Mouse (Mus musculus) induced T-regulatory cell, adult 2 months (primary cell): ENCODE measurements around the gene Gadd45b.

Experiments used
- DNase-seq: peaks from one replicate; pipeline ENCODE4 v3.0.0-alpha.2; 2012; ENCODE audit warnings: low read depth

The Gadd45b gene

DNA sequence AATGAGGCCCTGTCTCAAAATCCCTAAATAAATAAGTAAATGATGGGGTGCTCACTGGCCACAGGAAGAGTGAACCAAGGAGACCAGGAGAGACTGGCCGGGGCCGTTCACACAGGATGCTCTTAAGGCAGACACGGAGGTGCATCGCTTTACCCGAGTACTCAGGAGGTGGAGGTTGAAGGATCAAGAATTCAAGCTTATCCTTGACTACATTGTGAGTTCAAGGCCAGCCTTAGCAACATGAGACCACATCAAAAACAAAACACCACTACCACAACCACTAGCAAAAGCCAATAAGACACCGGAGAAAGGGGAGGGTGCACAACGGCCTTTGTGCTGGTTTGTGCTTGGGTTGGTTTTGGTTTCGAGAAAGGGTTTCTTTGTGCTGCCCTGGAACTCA lies 26.5 kb downstream of the Gadd45b start:
- DNase-seq: peak; percentile 81

DNA sequence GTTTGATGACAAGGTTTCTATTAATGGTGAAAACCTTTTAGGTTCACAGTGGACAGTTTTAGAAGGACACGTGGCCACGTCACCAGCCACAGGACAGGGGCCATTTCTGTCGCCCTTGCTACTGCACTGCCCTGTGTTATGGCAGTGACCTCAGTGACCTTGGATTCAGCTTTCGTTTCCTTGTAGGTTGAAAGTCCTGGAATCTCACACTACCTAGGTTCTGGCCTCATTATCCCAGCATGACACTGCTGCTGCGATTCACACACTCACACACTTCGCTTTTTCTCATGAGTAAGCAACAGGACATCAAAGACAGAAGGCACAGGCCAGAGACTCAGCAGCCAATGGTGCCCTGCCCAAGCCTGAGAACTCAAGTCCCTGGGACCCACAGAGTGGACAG lies 27.0 kb downstream of the Gadd45b start:
- no peak for DNase-seq

DNA sequence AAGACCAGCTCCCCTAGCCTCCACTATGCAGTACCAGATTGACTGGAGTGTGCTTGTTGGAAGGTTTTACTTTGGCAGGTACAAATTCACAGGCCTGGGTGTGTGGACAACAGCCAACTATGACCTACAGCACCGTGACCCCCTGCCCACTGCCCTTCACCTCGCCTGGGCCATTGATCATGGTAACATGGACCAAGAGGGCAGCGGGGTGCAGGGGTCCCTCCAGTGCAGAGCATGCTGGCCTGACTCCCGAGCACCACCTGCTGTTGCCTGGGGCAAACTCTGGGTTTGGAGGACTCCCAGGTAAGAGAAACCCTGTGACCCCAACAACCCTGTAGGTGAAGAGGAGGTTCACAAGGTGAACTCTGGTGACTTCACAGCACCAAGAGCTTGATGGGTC lies 27.9 kb downstream of the Gadd45b start:
- no peak for DNase-seq

DNA sequence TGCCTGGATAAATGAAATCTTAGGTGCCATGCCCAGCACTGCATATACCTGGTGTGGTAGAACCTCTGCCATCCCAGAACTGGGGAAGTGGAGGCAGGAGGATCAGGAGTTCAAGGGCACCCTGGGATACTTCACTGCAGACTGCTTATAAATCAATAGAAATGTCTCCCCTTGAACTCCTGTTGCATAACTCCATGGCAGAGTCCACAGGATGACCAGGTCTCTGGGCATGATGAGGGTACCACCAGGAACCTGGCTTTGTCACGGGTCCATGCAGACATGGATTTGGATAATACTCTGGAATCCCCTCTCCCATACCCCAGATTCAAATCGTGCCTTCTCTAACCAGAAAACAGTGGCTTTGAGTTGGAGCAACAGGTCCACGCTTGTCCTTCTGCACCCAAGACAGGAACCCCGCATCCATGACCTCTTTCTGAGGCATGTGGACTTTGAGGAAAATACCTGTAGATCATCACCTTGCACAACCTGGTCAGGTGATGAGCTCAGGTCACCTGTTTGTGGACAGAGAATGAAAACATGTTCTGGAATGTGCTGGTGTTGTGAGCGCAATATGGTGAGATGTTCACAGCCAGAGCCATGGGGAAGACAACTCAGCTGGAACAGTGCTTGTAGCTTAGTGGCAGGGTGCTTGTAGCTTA lies 29.2 kb downstream of the Gadd45b start:
- no peak for DNase-seq

DNA sequence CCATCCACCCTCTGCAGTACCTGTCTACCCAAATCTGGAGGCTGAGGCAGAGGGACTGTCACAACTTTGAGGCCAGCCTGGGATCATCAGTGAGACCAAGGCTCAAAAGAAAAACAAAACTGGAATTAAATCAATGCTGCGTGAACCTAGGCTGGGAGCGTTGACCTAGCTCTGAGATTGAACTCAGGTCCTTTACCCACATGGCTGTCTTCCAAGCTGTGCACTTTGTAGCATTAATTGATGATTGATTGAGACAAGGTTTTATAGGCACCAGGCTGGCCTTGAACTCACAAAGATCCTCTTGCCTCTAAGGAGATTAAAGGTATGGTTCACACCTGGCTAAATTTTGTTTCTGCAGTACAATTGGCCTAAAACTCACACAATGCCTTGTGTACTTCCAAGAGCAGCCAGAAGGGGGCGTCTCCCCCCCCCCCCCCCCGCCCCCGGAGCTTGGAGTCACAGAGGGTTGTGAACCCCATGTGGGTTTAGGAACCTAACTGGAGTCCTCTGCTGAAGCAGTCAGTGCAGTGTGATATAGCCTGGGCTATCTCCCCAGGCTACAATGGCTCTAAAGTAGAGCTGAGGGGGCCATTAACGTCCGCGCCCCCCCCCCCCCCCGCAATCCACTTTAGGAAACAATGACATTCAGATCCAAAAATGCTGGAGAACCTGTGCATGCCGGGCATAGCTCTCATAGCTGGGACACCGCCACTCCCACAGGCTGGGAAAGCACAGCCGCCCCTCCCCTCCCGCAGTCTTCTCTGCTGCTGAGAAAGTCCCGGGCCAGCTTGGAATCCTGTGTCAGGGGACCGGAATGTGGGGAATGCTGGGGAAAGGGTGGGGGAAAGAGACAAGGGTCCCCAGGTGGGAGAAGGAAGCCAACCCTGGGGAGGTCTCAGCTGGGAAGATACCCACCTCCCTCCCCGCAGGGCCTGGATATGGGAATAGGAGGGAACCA lies 31.0 kb downstream of the Gadd45b start:
- peak; percentile 72 for DNase-seq

DNA sequence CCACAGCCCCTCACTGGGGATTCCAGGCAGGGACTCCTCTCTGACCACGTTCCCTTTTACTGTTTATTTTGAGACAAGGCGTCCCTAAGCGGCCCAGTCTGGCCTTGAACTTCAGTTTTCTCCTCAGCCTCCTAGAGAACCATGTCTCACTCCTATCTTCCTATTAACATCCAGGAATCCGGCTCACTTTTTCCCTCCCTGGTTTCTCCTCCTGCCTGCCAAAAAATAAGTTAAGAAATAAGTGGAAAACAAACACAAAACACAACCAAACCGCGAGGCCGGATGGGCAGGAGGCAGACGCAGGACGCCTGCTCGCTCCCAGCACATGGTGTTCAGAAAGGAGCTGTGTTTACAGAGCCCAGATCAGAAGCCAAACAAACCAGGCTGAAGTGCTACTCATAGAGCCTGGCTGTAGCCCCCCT lies 32.2 kb downstream of the Gadd45b start:
- DNase-seq: no peak

DNA sequence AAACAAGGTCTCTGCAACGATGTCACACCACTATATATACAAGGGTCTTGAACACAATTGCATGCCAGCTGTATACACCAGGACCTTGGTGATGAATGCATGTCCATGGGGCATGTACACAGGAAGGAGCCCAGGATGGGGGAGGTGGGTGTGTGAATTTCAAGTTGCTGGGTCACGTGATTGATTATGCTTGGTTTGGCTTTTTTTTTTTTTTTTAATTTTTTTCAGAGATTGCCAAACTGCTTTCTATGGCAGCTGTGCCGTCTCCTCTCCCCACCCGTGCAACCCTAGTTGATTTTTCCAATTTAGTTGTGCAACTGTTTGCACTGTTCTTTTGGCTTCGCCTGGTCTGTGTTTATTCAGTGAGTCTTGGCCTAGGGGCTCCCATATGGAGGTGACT lies 32.7 kb downstream of the Gadd45b start:
- DNase-seq: no peak

DNA sequence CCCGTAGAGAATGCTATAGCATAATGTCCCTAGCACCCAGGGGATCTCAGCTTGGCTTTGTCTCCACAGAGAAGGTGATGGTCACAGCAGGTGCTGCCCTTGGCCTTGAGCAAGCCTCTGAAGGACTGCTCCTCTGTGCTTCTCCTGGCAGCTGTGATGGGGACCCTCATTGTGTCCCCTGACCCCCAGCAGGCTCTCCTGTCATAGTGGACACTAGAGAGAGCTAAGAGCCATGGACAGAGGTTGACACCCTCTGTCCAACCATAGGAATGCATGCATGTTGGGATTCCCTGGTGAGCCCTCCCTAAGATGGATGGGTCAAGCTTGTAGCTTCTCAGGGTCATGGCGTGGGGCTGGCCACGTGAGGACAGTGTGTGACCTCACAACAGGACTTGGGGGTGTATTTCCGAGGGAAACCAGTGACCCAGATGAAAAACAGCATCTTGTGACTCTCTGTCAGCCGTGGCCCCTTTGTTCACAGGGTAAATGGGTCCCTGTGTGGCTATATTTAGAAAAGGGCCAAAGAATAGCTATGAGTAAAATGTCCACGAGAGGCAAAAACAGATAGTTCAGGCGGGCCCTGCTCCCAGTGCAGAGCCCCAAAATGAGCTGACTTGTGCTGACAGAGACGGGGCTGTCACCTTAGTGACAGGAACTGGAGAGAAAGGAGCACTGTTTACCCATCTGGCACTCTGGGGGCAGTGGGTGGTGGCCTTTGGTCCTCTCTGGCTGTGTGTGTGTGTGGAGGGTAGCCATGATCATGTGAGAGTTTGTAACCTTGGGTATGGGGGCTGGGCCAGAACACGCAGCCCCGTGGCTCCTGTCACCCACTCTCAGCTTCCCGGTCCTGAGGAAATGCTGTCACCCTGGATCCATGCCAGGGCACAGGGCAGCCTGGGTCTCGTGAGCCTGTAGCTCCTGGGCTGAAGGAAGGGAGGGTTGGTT lies 33.4 kb downstream of the Gadd45b start:
- DNase-seq: no peak

DNA sequence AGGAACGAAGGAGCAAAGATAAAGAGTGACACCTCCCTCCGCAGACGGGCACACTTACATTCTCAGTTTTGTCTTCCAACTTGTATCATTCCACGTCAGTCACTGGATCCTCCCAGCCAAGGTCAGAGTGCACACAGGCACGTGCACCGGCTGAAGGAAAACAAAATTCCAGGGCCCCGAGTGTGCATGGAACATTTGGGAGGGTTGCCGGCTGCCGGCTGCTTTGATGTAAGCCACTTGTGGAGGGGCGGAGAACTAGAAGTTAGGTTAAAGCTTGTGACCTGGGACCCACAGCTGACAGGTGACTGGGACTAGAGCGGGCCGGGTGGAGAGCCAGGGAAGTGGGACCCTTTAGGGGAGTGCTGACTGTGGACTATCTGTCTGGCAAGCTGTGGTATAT lies 36.4 kb downstream of the Gadd45b start:
- DNase-seq: no peak

DNA sequence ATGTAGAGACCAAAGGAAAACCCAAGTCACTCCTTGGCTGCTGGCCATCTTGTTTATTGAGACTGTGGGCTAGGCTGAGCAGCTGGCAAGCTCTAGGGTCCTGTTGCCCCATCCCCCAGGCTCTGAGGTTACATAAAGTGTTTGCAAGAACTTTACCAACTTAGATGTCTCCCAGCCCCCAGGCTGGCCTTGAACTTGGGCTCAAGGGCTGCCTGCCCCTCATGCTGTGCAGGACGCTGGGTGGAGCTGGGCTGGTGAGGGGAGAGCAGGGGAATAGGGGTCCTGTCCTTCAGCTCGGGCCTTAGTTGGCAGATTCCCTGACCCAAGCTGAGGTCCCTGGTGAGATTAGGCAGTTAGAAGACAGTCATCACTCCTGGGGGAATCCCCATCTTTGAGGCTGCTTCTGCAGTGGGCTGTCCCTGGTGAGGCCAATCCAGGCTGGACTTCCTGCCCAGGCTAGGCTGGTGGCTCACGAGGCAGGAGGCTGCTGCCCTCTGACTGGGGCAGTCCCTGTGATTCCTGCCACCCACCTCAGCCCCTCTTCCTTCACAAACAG lies 37.3 kb downstream of the Gadd45b start:
- peak; percentile 71 for DNase-seq

DNA sequence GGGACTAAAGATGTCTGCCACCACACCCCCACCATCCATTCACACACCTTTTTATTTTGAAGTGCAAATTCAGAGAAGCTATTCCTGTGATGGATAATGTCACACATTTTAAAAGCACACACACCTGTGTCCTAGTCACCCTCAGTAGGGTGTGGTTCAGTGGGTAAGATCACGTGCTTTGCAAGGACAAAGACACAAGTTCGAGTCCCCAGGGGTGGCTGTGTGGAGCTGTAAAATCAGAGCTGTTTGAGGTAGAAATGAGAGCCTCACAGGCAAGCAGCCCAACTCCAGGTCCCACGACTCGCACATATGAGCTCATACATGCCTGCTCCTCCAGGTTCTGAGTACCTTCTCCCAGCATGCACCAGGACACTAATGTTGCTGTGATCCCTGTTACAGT lies 38.2 kb downstream of the Gadd45b start:
- no peak for DNase-seq

DNA sequence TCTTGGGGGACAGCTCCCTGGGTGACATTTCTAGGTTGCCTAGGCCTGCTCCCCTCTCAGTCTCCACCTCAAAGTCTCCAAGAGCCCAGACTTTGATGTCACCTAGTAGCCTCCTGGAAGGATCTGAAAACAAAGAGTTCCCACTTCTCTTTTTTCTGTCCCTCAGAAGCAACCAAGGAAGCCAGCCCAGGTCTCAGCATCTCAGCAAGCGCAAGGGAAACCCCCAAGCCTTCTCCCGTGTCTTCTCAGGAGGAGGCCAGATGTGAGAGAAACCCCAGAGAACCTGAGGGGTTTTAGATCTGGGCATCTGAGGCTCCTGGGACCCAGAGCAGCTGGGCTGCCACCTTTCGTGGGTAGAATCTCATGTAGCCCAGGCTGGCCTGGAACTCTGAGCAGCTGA lies 39.4 kb downstream of the Gadd45b start:
- DNase-seq: no peak

DNA sequence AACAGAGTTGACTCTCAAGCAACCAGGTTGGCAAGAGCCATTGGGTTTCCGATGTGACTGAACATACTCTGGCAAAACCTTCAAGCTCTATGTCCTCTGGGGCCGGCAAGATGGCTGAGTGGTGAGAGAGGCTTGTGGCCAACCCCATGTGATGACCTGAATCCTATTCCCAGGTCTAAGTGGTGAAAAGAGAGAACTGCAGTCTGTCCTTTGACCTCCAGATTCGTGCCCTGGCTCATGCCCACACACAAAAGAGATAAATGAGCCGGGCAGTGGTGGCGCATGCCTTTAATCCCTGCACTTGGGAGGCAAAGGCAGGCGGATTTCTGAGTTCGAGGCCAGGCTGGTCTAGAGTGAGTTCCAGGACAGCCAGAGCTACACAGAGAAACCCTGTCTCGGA lies 40.3 kb downstream of the Gadd45b start:
- no peak for DNase-seq

DNA sequence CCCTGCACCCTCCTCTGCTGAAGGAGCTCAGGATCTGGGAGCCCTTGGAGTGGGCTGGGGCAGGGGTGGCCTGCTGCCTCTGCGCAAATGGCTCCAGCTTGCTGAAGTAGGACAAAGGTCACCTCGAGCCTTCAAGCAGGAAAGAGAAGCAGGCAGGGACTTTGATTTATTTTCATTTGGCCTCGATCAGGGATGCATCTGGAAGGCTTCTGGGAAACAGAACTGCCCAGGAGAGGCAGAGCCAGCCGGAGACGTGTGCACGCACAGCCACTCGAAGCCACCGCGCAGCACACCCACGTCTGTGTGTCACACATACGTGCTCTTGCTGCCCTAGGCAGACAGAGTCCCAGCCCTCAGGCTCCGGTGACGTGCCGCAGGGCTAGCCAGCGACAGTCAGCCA lies 41.7 kb downstream of the Gadd45b start:
- DNase-seq: no peak

DNA sequence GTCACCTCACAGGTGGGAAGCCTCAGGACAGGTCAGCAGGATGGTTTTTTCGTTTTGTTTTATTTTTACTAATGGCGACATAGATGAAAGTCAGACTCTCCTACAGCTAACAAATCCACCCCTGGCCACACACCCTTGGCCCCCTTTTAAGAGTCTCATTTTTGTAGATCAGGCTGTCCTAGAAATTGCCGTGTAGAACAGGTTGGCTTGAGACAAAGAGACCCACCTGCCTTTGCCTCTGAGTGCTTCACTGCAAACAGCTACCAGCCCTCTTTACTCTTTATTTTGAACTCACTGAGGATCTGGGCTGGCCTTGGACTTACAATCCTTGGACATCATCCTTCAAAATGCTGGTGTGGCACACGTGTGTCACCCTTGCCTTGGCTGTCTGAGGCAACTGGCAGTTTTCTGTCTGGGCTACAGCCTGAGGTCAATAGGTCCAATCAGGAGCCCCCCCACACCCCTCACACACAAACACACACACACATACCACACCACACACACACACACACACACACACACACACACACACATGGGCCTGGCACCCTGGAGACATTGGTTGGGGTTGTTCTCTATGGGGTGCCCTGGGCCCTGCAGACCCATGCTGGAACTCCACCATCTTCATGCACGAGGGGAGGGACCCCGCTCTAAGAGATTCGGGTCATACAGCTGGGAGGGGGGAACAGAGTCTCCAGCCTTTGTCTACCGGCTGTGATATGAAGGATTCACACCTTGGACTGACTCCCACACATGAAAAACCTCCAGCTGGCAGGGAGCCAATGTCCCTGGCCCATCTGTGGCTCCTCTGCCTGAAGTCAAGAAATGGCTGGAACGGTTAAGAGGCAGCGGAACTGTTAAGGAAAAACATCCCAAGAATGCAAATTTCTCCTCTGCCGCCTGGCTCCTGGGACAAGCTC lies 42.5 kb downstream of the Gadd45b start:
- DNase-seq: no peak

DNA sequence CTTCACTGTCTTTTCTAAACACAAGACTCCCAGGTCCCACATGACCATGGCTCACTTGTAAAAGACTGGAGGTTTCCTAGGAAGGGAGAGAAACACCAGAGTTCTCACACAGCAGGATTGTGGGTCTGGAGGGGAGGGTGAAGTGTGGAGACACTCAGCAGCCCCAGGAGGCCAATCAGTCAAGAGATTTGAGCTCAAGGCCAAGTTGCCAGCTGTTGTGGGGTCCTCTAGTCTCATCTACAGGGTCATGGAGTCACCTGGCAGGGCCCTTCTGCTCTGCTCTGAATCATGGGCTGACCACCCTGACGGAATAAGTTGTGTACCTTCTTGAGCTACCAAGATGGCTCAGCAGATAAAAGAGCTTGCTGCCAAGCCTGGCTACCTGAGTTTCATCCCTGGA lies 43.8 kb downstream of the Gadd45b start:
- DNase-seq: no peak

DNA sequence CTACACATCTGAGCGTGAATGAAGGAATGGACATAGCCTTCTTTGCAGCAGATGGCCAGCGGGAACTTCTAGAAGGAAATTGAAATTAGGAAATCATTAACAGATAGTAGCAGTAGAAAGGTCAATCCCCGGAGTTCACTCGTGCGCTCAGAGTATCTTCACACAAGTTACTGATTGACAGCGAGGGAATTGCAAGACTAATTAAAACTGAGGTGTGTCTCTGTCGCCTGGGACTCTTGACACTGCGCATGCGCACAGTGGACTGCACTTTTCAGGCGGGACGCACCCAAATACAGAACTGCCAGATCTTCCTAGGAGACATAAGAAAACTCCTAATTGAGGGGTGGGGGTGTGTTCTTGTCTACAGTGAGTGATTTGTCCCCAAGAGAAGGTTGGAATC lies 45.6 kb downstream of the Gadd45b start:
- no peak for DNase-seq

DNA sequence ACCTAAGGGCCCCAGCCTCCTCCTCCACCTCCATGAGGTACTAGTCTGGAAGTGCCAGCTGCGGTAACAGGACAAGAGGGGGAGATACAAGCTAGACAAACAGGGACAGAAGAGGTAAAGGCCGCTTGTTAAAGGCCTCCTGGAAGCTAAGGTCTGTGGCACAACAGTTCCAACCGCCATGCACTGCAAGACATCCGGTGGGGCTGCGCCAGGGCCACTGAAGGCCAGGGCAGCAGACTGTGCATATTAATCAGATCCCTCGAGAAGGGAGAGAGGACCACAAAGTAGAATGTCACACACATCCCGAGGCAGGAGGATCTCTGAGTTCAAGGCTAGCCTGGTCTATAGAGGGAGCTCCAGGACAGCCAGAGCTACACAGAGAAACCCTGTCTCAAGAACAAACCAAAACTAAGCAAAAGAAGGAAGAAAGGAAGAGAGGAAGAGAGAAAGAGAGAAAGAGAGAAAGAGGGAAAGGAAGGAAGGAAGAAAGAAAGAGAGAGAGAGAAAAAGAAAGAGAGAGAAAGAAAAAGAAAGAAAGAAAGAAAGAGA lies 51.8 kb downstream of the Gadd45b start:
- peak; percentile 49 for DNase-seq
